Mouse (Mus musculus) heart, embryonic 15.5 days (tissue): ENCODE results near the gene Zfand2a. TPM values are rescaled to one million over a fixed set of nuclear protein-coding genes. Genes with fewer than 3 reads are reported as not detected.
A peak's percentile ranks its signal among the peaks of the same experiment; 100 is the strongest.

ENCODE experiments used
- ATAC-seq: fragments of 200-750 bp; cut with Nextera tagmentation; replicated peaks from 2 replicates; pipeline ENCODE4 v1.8.0; 2017; ENCODE audit warnings: low read depth, moderate TSS enrichment; ENCODE audit not compliant: insufficient number of reproducible peaks, insufficient read depth, low FRiP score
- H3K27ac ChIP-seq: fragments of 300-500 bp; sonication (generic); 2 replicates; pipeline ENCODE4 v1.5.1; 2015; ENCODE audit warnings: mild to moderate bottlenecking, inconsistent platforms
- H3K27me3 ChIP-seq: fragments of 300-500 bp; sonication (generic); 2 replicates; pipeline ENCODE4 v1.6.1; 2015; ENCODE audit warnings: inconsistent platforms
- H3K36me3 ChIP-seq: fragments of 300-500 bp; sonication (generic); 2 replicates; pipeline ENCODE4 v1.6.1; 2015; ENCODE audit warnings: mild to moderate bottlenecking, inconsistent platforms
- H3K4me1 ChIP-seq: fragments of 300-500 bp; sonication (generic); replicated peaks from 2 replicates; pipeline ENCODE4 v1.6.1; 2015; ENCODE audit warnings: inconsistent platforms
- H3K4me2 ChIP-seq: fragments of 300-500 bp; sonication (generic); 2 replicates; pipeline ENCODE4 v1.6.1; 2015; ENCODE audit warnings: inconsistent platforms, mild to moderate bottlenecking, moderate library complexity
- H3K4me3 ChIP-seq: fragments of 300-500 bp; sonication (generic); 2 replicates; pipeline ENCODE4 v1.5.1; 2015; ENCODE audit warnings: mild to moderate bottlenecking, inconsistent platforms
- H3K9ac ChIP-seq: fragments of 300-500 bp; sonication (generic); 2 replicates; pipeline ENCODE4 v1.6.1; 2015; ENCODE audit warnings: mild to moderate bottlenecking, inconsistent platforms
- H3K9me3 ChIP-seq: fragments of 300-500 bp; sonication (generic); replicated peaks from 2 replicates; pipeline ENCODE4 v1.6.1; 2016; ENCODE audit warnings: inconsistent platforms
- WGBS: fragments of 180-500 bp; shearing (Covaris S2); methylation state at CpG from one replicate; pipeline ENCODE4 v1.1.7; 2015; ENCODE audit warnings: mixed read lengths; 5-methylcytosine and 5-hydroxymethylcytosine counted together
- polyA plus RNA-seq: library from polyadenylated mRNA; unstranded; fragments of >200 nt; fragmentation: Nextera tagmentation; extraction: Ambion mirVana; gene quantifications from 2 replicates; pipeline ENCODE4 v1.2.1, GENCODE M21; 2015

Zfand2a gene
- polyA plus RNA-seq, result 7.2 and 9.8 TPM in 2 replicates

- Histone ChIP-seq H3K4me3 (peak within 1 kb of the TSS; percentile 89), H3K4me1 (peaks cover 14% of the 10 kb centered on the region), H3K27ac (peak within 1 kb of the TSS; percentile 69), H3K36me3 (peaks cover 29% of the 10 kb centered on the region), H3K9me3 (no peaks in the 10 kb centered on the region), H3K4me2 (peak within 1 kb of the TSS; percentile 79), H3K9ac (peak within 1 kb of the TSS; percentile 87), H3K27me3 (no peaks in the 10 kb centered on the region)
- WGBS, result under 1% methylated on average over 42 of the region's 42 CpGs
- ATAC-seq, result peak; percentile 95
These were observed at the start of gene Zfand2a for GRCm38 (mm10) chr5:139484185-139484814. Zfand2a (minus strand) TSS chr5:139484549.

GRCm38 (mm10) chr5:139528851-139529250 is 44.5 kb upstream of the Zfand2a start:
- no peaks in the 10 kb centered on the region for H3K36me3 ChIP-seq
- H3K4me3 ChIP-seq, result no peak overlapping the region
- ATAC-seq, result no peak
- H3K4me2 ChIP-seq, result no peak overlapping the region
- 52% methylated on average over 7 of the region's 7 CpGs for WGBS
- H3K27me3 ChIP-seq, result peaks cover 34% of the 10 kb centered on the region
- H3K9me3 ChIP-seq, result no peaks in the 10 kb centered on the region
- H3K27ac ChIP-seq, result no peak overlapping the region
- H3K9ac ChIP-seq, result no peak overlapping the region
- H3K4me1 ChIP-seq, result no peaks in the 10 kb centered on the region

- Histone ChIP-seq H3K9ac (no peak overlapping the region), H3K4me1 (peaks cover 27% of the 10 kb centered on the region), H3K27ac (peak overlapping the region; percentile 94; the same call in 1 of the 2 replicates), H3K9me3 (no peaks in the 10 kb centered on the region), H3K27me3 (no peaks in the 10 kb centered on the region), H3K4me3 (no peak overlapping the region), H3K36me3 (no peaks in the 10 kb centered on the region), H3K4me2 (no peak overlapping the region)
- ATAC-seq, result no peak
- WGBS, result 61% methylated on average over 10 of the region's 10 CpGs
These were observed 37.6 kb upstream of the Zfand2a start for GRCm38 (mm10) chr5:139521987-139522386.

- H3K4me3 ChIP-seq, result no peak overlapping the region
- ATAC-seq, result peak; percentile 85
- H3K27me3 ChIP-seq, result 0 out of 2 replicates have a peak, but pooled peaks cover under 1% of the 10 kb centered on the region
- 0 out of 2 replicates have a peak overlapping the region, but pooled peaks have one; percentile 13 for H3K9ac ChIP-seq
- peak overlapping the region; percentile 94 for H3K27ac ChIP-seq
- no peaks in the 10 kb centered on the region for H3K36me3 ChIP-seq
- no peaks in the 10 kb centered on the region for H3K9me3 ChIP-seq
- 24% methylated on average over 14 of the region's 14 CpGs for WGBS
- H3K4me2 ChIP-seq, result peak overlapping the region; percentile 16; the same call in 1 of the 2 replicates
- peaks cover 32% of the 10 kb centered on the region for H3K4me1 ChIP-seq
These were observed 35.9 kb upstream of the Zfand2a start for GRCm38 (mm10) chr5:139520069-139520834.

GRCm38 (mm10) chr5:139516281-139516680 is 31.9 kb upstream of the Zfand2a start:
- Histone ChIP-seq H3K27me3 (peaks cover 6% of the 10 kb centered on the region; the same call in 1 of the 2 replicates), H3K9ac (no peak overlapping the region; the same call in 1 of the 2 replicates), H3K9me3 (no peaks in the 10 kb centered on the region), H3K27ac (no peak overlapping the region), H3K4me3 (no peak overlapping the region), H3K4me1 (peaks cover 20% of the 10 kb centered on the region), H3K36me3 (no peaks in the 10 kb centered on the region), H3K4me2 (peak overlapping the region; percentile 19; the same call in 1 of the 2 replicates)
- WGBS, result 21% methylated on average over 11 of the region's 11 CpGs
- no peak for ATAC-seq

- peaks cover 29% of the 10 kb centered on the region for H3K27me3 ChIP-seq
- ATAC-seq, result no peak
- H3K4me1 ChIP-seq, result peaks cover 5% of the 10 kb centered on the region
- no peaks in the 10 kb centered on the region for H3K36me3 ChIP-seq
- WGBS, result 76% methylated on average over 4 of the region's 4 CpGs
- H3K9ac ChIP-seq, result no peak overlapping the region
- H3K4me2 ChIP-seq, result no peak overlapping the region
- H3K27ac ChIP-seq, result no peak overlapping the region
- no peak overlapping the region for H3K4me3 ChIP-seq
- no peaks in the 10 kb centered on the region for H3K9me3 ChIP-seq
These were observed 27.9 kb upstream of the Zfand2a start for GRCm38 (mm10) chr5:139512201-139512600.

GRCm38 (mm10) chr5:139510682-139511366 is 26.5 kb upstream of the Zfand2a start:
- Histone ChIP-seq H3K9ac (no peak overlapping the region), H3K4me3 (no peak overlapping the region), H3K9me3 (no peaks in the 10 kb centered on the region), H3K27me3 (peaks cover 40% of the 10 kb centered on the region), H3K4me2 (no peak overlapping the region), H3K36me3 (no peaks in the 10 kb centered on the region), H3K27ac (no peak overlapping the region), H3K4me1 (no peaks in the 10 kb centered on the region; the same call in 1 of the 2 replicates)
- ATAC-seq, result no peak
- WGBS, result 16% methylated on average over 17 of the region's 17 CpGs

GRCm38 (mm10) chr5:139506207-139506606 is 21.9 kb upstream of the Zfand2a start:
- 22% methylated on average over 5 of the region's 5 CpGs for WGBS
- ATAC-seq, result no peak

GRCm38 (mm10) chr5:139505073-139505606 is 20.8 kb upstream of the Zfand2a start:
- Histone ChIP-seq H3K27ac (no peak overlapping the region), H3K27me3 (peaks cover 47% of the 10 kb centered on the region), H3K9me3 (no peaks in the 10 kb centered on the region), H3K36me3 (no peaks in the 10 kb centered on the region), H3K4me1 (no peaks in the 10 kb centered on the region), H3K4me3 (no peak overlapping the region), H3K4me2 (no peak overlapping the region), H3K9ac (no peak overlapping the region)
- no peak; the same call in 1 of the 2 replicates for ATAC-seq
- 6% methylated on average over 12 of the region's 14 CpGs for WGBS

More at GRCm38 (mm10) chr5:139506207-139506606, 21.9 kb upstream of the Zfand2a start:
- Histone ChIP-seq H3K9me3 (no peaks in the 10 kb centered on the region), H3K27me3 (peaks cover 56% of the 10 kb centered on the region), H3K4me2 (no peak overlapping the region), H3K4me3 (no peak overlapping the region), H3K4me1 (no peaks in the 10 kb centered on the region; the same call in 1 of the 2 replicates), H3K27ac (no peak overlapping the region), H3K9ac (no peak overlapping the region), H3K36me3 (no peaks in the 10 kb centered on the region)

GRCm38 (mm10) chr5:139502281-139502680 is 17.9 kb upstream of the Zfand2a start:
- ATAC-seq, result no peak
- no peak overlapping the region for H3K27ac ChIP-seq
- no peaks in the 10 kb centered on the region for H3K36me3 ChIP-seq
- H3K4me1 ChIP-seq, result no peaks in the 10 kb centered on the region
- peaks cover 34% of the 10 kb centered on the region for H3K27me3 ChIP-seq
- no peak overlapping the region for H3K4me3 ChIP-seq
- H3K4me2 ChIP-seq, result no peak overlapping the region
- H3K9me3 ChIP-seq, result no peaks in the 10 kb centered on the region
- WGBS, result 73% methylated on average over 14 of the region's 14 CpGs
- no peak overlapping the region for H3K9ac ChIP-seq

- H3K4me3 ChIP-seq, result no peak overlapping the region
- H3K9ac ChIP-seq, result no peak overlapping the region
- H3K36me3 ChIP-seq, result no peaks in the 10 kb centered on the region
- H3K4me1 ChIP-seq, result peaks cover 5% of the 10 kb centered on the region; the same call in 1 of the 2 replicates
- H3K4me2 ChIP-seq, result no peak overlapping the region
- WGBS, result 32% methylated on average over 5 of the region's 5 CpGs
- no peak overlapping the region for H3K27ac ChIP-seq
- no peaks in the 10 kb centered on the region for H3K9me3 ChIP-seq
- peaks cover 30% of the 10 kb centered on the region for H3K27me3 ChIP-seq
- no peak for ATAC-seq
These were observed 14.4 kb upstream of the Zfand2a start for GRCm38 (mm10) chr5:139498791-139499190.
